Mouse (Mus musculus) layer of hippocampus, postnatal 14 days (tissue): ENCODE results near the gene Usp2. TPM values are rescaled to one million over a fixed set of nuclear protein-coding genes. Genes with fewer than 3 reads are reported as not detected.
A peak's percentile ranks its signal among the peaks of the same experiment; 100 is the strongest.

Source experiments
- DNase-seq, 2 experiments: peaks; one replicate each; pipeline ENCODE4 v3.0.0; 2021 to 2022; ENCODE audit warnings: low spot score in 2 of 2, mixed read lengths in 1 of 2
- long read RNA-seq, 2 experiments: library from polyadenylated mRNA; stranded (forward); transcript quantifications; one replicate each; pipeline ENCODE4 v2.0.0; 2021
- total RNA-seq, 2 experiments: library from RNA; stranded (reverse); gene quantifications; 2 replicates each; pipeline ENCODE4 v1.2.3; 2021

Usp2 gene
- 10 to 100 TPM; 60.3 to 70.8 TPM for total RNA-seq
- long read RNA-seq, experiment 1, transcript Usp2-201 (13 exons, 3,867 nt) = minor isoform, 13 of 56 reads
- long read RNA-seq, experiment 1, transcript Usp2-202 (12 exons, 2,057 nt) = major isoform, 20 of 56 reads
- long read RNA-seq, experiment 1, partial matches to known transcripts = 5 of 56 reads
- long read RNA-seq, experiment 1, other reads (novel, unspliced or antisense) = 18 of 56 reads
- long read RNA-seq, experiment 2, transcript Usp2-202 (12 exons, 2,057 nt) = major isoform, 36 of 73 reads
- long read RNA-seq, experiment 2, transcript Usp2-201 (13 exons, 3,867 nt) = minor isoform, 13 of 73 reads
- long read RNA-seq, experiment 2, partial matches to known transcripts = 4 of 73 reads
- long read RNA-seq, experiment 2, other reads (novel, unspliced or antisense) = 18 of 73 reads

- DNase-seq = peak; percentile 100
Observed at GRCm38 (mm10) chr9:44066785-44067225, at the start of gene Usp2. Usp2 (plus strand) TSS chr9:44067021.

- DNase-seq = no peak
Observed at GRCm38 (mm10) chr9:44017846-44018245, 49.0 kb upstream of the Usp2 start.

GRCm38 (mm10) chr9:44020001-44020400 is 46.8 kb upstream of the Usp2 start:
- no peak for DNase-seq

- DNase-seq = no peak
Observed at GRCm38 (mm10) chr9:44022100-44022847, 44.5 kb upstream of the Usp2 start.

- no peak for DNase-seq
Observed at GRCm38 (mm10) chr9:44024096-44024495, 42.7 kb upstream of the Usp2 start.

- no peak for DNase-seq
Observed at GRCm38 (mm10) chr9:44029580-44030236, 37.1 kb upstream of the Usp2 start.

GRCm38 (mm10) chr9:44030646-44031045 is 36.2 kb upstream of the Usp2 start:
- no peak for DNase-seq

- DNase-seq = no peak
Observed at GRCm38 (mm10) chr9:44031079-44031478, 35.7 kb upstream of the Usp2 start.

GRCm38 (mm10) chr9:44031946-44032345 is 34.9 kb upstream of the Usp2 start:
- no peak for DNase-seq

- no peak for DNase-seq
Observed at GRCm38 (mm10) chr9:44033317-44033716, 33.5 kb upstream of the Usp2 start.

- DNase-seq = no peak
Observed at GRCm38 (mm10) chr9:44033957-44034727, 32.7 kb upstream of the Usp2 start.

- no peak for DNase-seq
Observed at GRCm38 (mm10) chr9:44037106-44037505, 29.7 kb upstream of the Usp2 start.

GRCm38 (mm10) chr9:44041511-44042395 is 25.1 kb upstream of the Usp2 start:
- DNase-seq = no peak

GRCm38 (mm10) chr9:44042396-44042680 is 24.5 kb upstream of the Usp2 start:
- no peak for DNase-seq

GRCm38 (mm10) chr9:44042836-44043707 is 23.7 kb upstream of the Usp2 start, which contains the start of gene Thy1:
Thy1 (plus strand) TSS chr9:44043384.
- peak; percentile 68 to 76 for DNase-seq

- DNase-seq = no peak
Observed at GRCm38 (mm10) chr9:44043708-44044425, 23.0 kb upstream of the Usp2 start.

- DNase-seq = no peak
Observed at GRCm38 (mm10) chr9:44044426-44045157, 22.2 kb upstream of the Usp2 start.
